Mouse (Mus musculus) G1E (cell line): Measurements from ENCODE around the gene Rrp9.

ENCODE experiments used
- CTCF ChIP-seq: IDR thresholded peaks from 2 replicates; pipeline ENCODE4 v1.5.1; 2012; ENCODE audit warnings: low read depth, low read length, inconsistent platforms, mixed read lengths
- GATA1 ChIP-seq: IDR thresholded peaks from 2 replicates; pipeline ENCODE4 v1.6.1; 2012; ENCODE audit warnings: borderline replicate concordance, low read length, inconsistent platforms, mixed read lengths
- GATA2 ChIP-seq: IDR thresholded peaks from 2 replicates; pipeline ENCODE4 v1.6.1; 2012; ENCODE audit warnings: low read depth, low read length, inconsistent platforms, borderline replicate concordance
- POLR2AphosphoS5 ChIP-seq: IDR thresholded peaks from 2 replicates; pipeline ENCODE4 v1.6.1; 2012; ENCODE audit warnings: low read depth, low read length, inconsistent platforms; ENCODE audit not compliant: insufficient replicate concordance

- TF ChIP-seq CTCF, result no peak
- TF ChIP-seq POLR2AphosphoS5, result no peak
- TF ChIP-seq GATA2, result no peak
- no peak for TF ChIP-seq GATA1
Measured at GRCm38 (mm10) chr9:106454071-106454761, 21.5 kb upstream of the Rrp9 start.
